Mouse (Mus musculus) MEL (cell line): ENCODE results near the gene Thada. TPM values are rescaled to one million over a fixed set of nuclear protein-coding genes. Genes with fewer than 3 reads are reported as not detected.

Source experiments
- DNase-seq: peaks from one replicate; pipeline ENCODE4 v3.0.0; 2011; ENCODE audit warnings: low read depth, low spot score
- H3K27ac ChIP-seq: 2 replicates; pipeline ENCODE4 v1.5.1; 2012; ENCODE audit warnings: low read depth, mild to moderate bottlenecking, control low read depth, low read length, moderate library complexity; ENCODE audit not compliant: control insufficient read depth
- H3K27me3 ChIP-seq, 2 experiments: fragments of 150-350 bp in 1 of 2; sonication (generic) in 1 of 2; 2 replicates each; pipeline ENCODE4 v1.6.1; 2012; ENCODE audit warnings: low read length in 2 of 2, mild to moderate bottlenecking in 2 of 2, improper control_type of control experiment in 1 of 2, moderate library complexity in 1 of 2; ENCODE audit not compliant: insufficient read depth in 2 of 2, control insufficient read depth in 1 of 2
- H3K36me3 ChIP-seq, 2 experiments: 2 replicates each; pipeline ENCODE4 v1.6.1; 2012 to 2014; ENCODE audit warnings: low read length in 2 of 2, improper control_type of control experiment in 1 of 2, inconsistent platforms in 1 of 2, mild to moderate bottlenecking in 1 of 2; ENCODE audit not compliant: insufficient read depth in 2 of 2, control insufficient read depth in 1 of 2
- H3K4me1 ChIP-seq, 2 experiments: fragments of 150-350 bp in 1 of 2; sonication (generic) in 1 of 2; 2 replicates each; pipeline ENCODE4 v1.6.1; 2012; ENCODE audit warnings: low read length in 2 of 2, improper control_type of control experiment in 1 of 2, mild to moderate bottlenecking in 1 of 2; ENCODE audit not compliant: insufficient read depth in 2 of 2, control insufficient read depth in 1 of 2
- H3K4me3 ChIP-seq, 2 experiments: fragments of 150-350 bp in 1 of 2; sonication (generic) in 1 of 2; 2 replicates each; pipeline ENCODE4 v1.5.1; 2012; ENCODE audit warnings: low read depth in 2 of 2, low read length in 2 of 2, mild to moderate bottlenecking in 2 of 2, moderate library complexity in 2 of 2, control low read depth in 1 of 2, improper control_type of control experiment in 1 of 2; ENCODE audit not compliant: control insufficient read depth in 1 of 2, insufficient read depth in 1 of 2
- H3K79me2 ChIP-seq: 2 replicates; pipeline ENCODE4 v1.6.1; 2012; ENCODE audit warnings: mild to moderate bottlenecking, low read length, moderate library complexity; ENCODE audit not compliant: control insufficient read depth, poor library complexity, insufficient read depth
- H3K9ac ChIP-seq: 2 replicates; pipeline ENCODE4 v1.6.1; 2012; ENCODE audit warnings: low read depth, mild to moderate bottlenecking, control low read depth, low read length, moderate library complexity; ENCODE audit not compliant: control insufficient read depth, poor library complexity, severe bottlenecking
- H3K9me3 ChIP-seq: fragments of 150-350 bp; sonication (generic); replicated peaks from 2 replicates; pipeline ENCODE4 v1.6.1; 2012; ENCODE audit warnings: mild to moderate bottlenecking, low read length, improper control_type of control experiment, moderate library complexity; ENCODE audit not compliant: insufficient read depth
- CHD1 ChIP-seq: IDR thresholded peaks from 2 replicates; pipeline ENCODE4 v1.6.1; 2012; ENCODE audit warnings: low read depth, mild to moderate bottlenecking, inconsistent platforms, low read length, improper control_type of control experiment
- E2F4 ChIP-seq: IDR thresholded peaks from 2 replicates; pipeline ENCODE4 v1.6.1; 2011; ENCODE audit warnings: low read depth, low read length, improper control_type of control experiment, borderline replicate concordance
- EP300 ChIP-seq, 2 experiments: IDR thresholded peaks; 2 replicates each; pipeline ENCODE4 v1.6.1; 2011; ENCODE audit warnings: improper control_type of control experiment in 2 of 2, low read length in 2 of 2, low read depth in 1 of 2, mild to moderate bottlenecking in 1 of 2
- ETS1 ChIP-seq: IDR thresholded peaks from 2 replicates; pipeline ENCODE4 v1.6.1; 2012; ENCODE audit warnings: low read depth, mild to moderate bottlenecking, inconsistent platforms, low read length, improper control_type of control experiment, moderate library complexity
- GABPA ChIP-seq: IDR thresholded peaks from 2 replicates; pipeline ENCODE4 v1.6.1; 2012; ENCODE audit warnings: low read depth, mild to moderate bottlenecking, inconsistent platforms, low read length, improper control_type of control experiment, moderate library complexity
- HCFC1 ChIP-seq: IDR thresholded peaks from 2 replicates; pipeline ENCODE4 v1.6.1; 2012; ENCODE audit warnings: low read depth, mild to moderate bottlenecking, inconsistent platforms, low read length, improper control_type of control experiment, moderate library complexity
- MEF2A ChIP-seq: IDR thresholded peaks from 2 replicates; pipeline ENCODE4 v1.6.1; 2014; ENCODE audit warnings: low read depth, mild to moderate bottlenecking, inconsistent platforms, low read length, improper control_type of control experiment; ENCODE audit not compliant: poor library complexity, insufficient replicate concordance, severe bottlenecking; ENCODE audit errors: extremely low read depth
- MXI1 ChIP-seq: IDR thresholded peaks from 2 replicates; pipeline ENCODE4 v1.6.1; 2011; ENCODE audit warnings: mild to moderate bottlenecking, low read depth, low read length, improper control_type of control experiment
- MYC ChIP-seq: IDR thresholded peaks from 2 replicates; pipeline ENCODE4 v1.6.1; 2011; ENCODE audit warnings: low read depth, mild to moderate bottlenecking, low read length, improper control_type of control experiment, moderate library complexity
- NELFE ChIP-seq: IDR thresholded peaks from 2 replicates; pipeline ENCODE4 v1.6.1; 2011; ENCODE audit warnings: low read depth, low read length, improper control_type of control experiment
- NRF1 ChIP-seq: IDR thresholded peaks from 2 replicates; pipeline ENCODE4 v1.6.1; 2014; ENCODE audit warnings: low read depth, mild to moderate bottlenecking, inconsistent platforms, low read length, improper control_type of control experiment, moderate library complexity; ENCODE audit not compliant: poor library complexity, insufficient read depth, severe bottlenecking
- POLR2AphosphoS5 ChIP-seq: IDR thresholded peaks from 2 replicates; pipeline ENCODE4 v1.6.1; 2012; ENCODE audit warnings: low read depth, borderline replicate concordance, mild to moderate bottlenecking, inconsistent platforms, low read length, moderate library complexity, mixed read lengths
- SIN3A ChIP-seq: IDR thresholded peaks from 2 replicates; pipeline ENCODE4 v1.6.1; 2012; ENCODE audit warnings: low read length, improper control_type of control experiment, inconsistent platforms
- SMC3 ChIP-seq: IDR thresholded peaks from 2 replicates; pipeline ENCODE4 v1.6.1; 2011; ENCODE audit warnings: low read depth, low read length, improper control_type of control experiment
- ZKSCAN1 ChIP-seq: IDR thresholded peaks from 2 replicates; pipeline ENCODE4 v1.6.1; 2012; ENCODE audit warnings: low read depth, mild to moderate bottlenecking, inconsistent platforms, low read length, improper control_type of control experiment, moderate library complexity
- ZMIZ1 ChIP-seq: IDR thresholded peaks from 2 replicates; pipeline ENCODE4 v1.6.1; 2012; ENCODE audit warnings: low read depth, mild to moderate bottlenecking, inconsistent platforms, low read length, improper control_type of control experiment, moderate library complexity
- ZNF384 ChIP-seq: IDR thresholded peaks from 2 replicates; pipeline ENCODE4 v1.6.1; 2012; ENCODE audit warnings: low read depth, mild to moderate bottlenecking, inconsistent platforms, low read length, improper control_type of control experiment
- polyA plus RNA-seq, 2 experiments: library from polyadenylated mRNA; stranded (reverse) in 1 of 2; unstranded in 1 of 2; fragments of >175 nt in 1 of 2; fragments of >200 nt in 1 of 2; gene quantifications; 2 replicates each; pipeline versions ENCODE4 v1.2.1 to v1.2.4; 2012; ENCODE audit warnings: low replicate concordance in 2 of 2, low read depth in 1 of 2; ENCODE audit not compliant: insufficient read length in 2 of 2, insufficient read depth in 1 of 2, missing spikeins in 1 of 2
- total RNA-seq: library from RNA; depleted of rRNA; stranded (reverse); fragments of 300-350 nt; gene quantifications from 2 replicates; pipeline ENCODE4 v1.2.3, GENCODE M21; 2012

The Thada gene
- total and polyA plus RNA-seq, 3 experiments = 19.8 to 20.6 TPM; not detected in 1

GRCm38 (mm10) chr17:84327051-84327925 lies 138.7 kb downstream of the Thada start:
- Histone ChIP-seq H3K27me3 (no peaks in the 10 kb centered on the region), H3K9ac (no peak overlapping the region), H3K4me1 (peaks cover 0 to 15% of the 10 kb centered on the region in 2 experiments; a peak in 3 of 4 replicates), H3K9me3 (no peaks in the 10 kb centered on the region), H3K4me3 (no peak overlapping the region), H3K36me3 (peaks cover 4 to 12% of the 10 kb centered on the region in 2 experiments; a peak in 3 of 4 replicates), H3K79me2 (no peaks in the 10 kb centered on the region), H3K27ac (no peak overlapping the region)
- DNase-seq = no peak
- TF ChIP-seq SMC3 (no peak), NRF1 (no peak), POLR2AphosphoS5 (no peak), MYC (no peak), ETS1 (no peak), CHD1 (no peak), HCFC1 (no peak)

GRCm38 (mm10) chr17:84322176-84322575 lies 143.8 kb downstream of the Thada start:
- no peak for DNase-seq
- Histone ChIP-seq H3K9ac (no peak overlapping the region), H3K27me3 (no peaks in the 10 kb centered on the region), H3K4me3 (no peak overlapping the region), H3K9me3 (no peaks in the 10 kb centered on the region), H3K27ac (no peak overlapping the region), H3K4me1 (peaks cover 0 to 10% of the 10 kb centered on the region in 2 experiments; a peak in 3 of 4 replicates), H3K79me2 (no peaks in the 10 kb centered on the region), H3K36me3 (peaks cover 0 to 5% of the 10 kb centered on the region in 2 experiments; a peak in 2 of 4 replicates)
- TF ChIP-seq ZKSCAN1 = no peak
- TF ChIP-seq NELFE = no peak
- no peak for TF ChIP-seq ZMIZ1
- TF ChIP-seq NRF1 = no peak
- no peak for TF ChIP-seq SIN3A
- TF ChIP-seq SMC3 = no peak
- no peak for TF ChIP-seq MEF2A
- TF ChIP-seq MXI1 = no peak
- TF ChIP-seq GABPA = no peak
- TF ChIP-seq E2F4 = no peak
- TF ChIP-seq ZNF384 = no peak
- no peak for TF ChIP-seq EP300 (IDR thresholded peaks at IDR 0.05; ENCODE audit: low read depth in 1 of 2, low read length in 2 of 2)
